Mouse (Mus musculus) left cerebral cortex, postnatal 36 days (tissue): ENCODE results near the gene Susd1. TPM values are rescaled to one million over a fixed set of nuclear protein-coding genes. Genes with fewer than 3 reads are reported as not detected.

Experiments
- DNase-seq, 2 experiments: peaks; one replicate each; pipeline ENCODE4 v3.0.0; 2021 to 2022; ENCODE audit warnings: low spot score in 2 of 2, mixed read lengths in 1 of 2
- intact Hi-C: fragments of 180-260 bp; cut with DNase I; formaldehyde crosslinking; loops from one replicate; pipeline ENCODE4 v1.15.1; 2025
- total RNA-seq, 2 experiments: library from RNA; stranded (reverse); gene quantifications; 2 replicates each; pipeline ENCODE4 v1.2.3; 2021

Gene Susd1
- total RNA-seq, 2 experiments from 2014 or later = 9.1 to 9.3 TPM

DNA sequence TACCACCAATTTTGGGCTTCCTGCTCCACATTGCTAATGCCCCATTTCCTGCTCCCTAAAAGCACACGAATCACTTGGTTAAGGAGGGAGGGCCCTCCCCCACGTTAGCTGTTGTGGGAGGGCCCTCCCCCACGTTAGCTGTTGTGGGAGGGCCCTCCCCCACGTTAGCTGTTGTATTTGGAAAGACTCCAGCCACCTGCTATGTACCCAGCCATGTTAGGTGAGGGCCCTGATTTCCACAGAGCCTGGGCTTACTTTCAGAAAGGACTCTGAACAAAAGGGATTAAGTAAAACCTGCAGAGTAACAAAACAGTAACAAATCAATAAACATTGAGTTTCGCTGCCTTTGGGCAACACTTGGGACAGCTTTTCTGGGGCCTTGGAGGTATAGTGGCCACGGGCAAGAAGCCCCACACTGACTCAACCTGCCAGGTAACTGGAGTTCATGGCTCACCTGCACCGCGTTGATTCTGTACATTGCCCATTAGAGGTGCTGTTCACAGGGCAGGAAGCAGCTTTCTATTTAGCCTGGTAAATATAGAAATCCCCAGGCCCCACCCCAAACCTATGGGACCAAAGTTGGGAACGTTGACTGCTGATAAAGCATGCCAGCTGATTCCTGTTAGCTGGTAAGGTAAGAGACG is 107.3 kb downstream of the Susd1 start:
- no peak for DNase-seq
- intact Hi-C loops = no loop called here

DNA sequence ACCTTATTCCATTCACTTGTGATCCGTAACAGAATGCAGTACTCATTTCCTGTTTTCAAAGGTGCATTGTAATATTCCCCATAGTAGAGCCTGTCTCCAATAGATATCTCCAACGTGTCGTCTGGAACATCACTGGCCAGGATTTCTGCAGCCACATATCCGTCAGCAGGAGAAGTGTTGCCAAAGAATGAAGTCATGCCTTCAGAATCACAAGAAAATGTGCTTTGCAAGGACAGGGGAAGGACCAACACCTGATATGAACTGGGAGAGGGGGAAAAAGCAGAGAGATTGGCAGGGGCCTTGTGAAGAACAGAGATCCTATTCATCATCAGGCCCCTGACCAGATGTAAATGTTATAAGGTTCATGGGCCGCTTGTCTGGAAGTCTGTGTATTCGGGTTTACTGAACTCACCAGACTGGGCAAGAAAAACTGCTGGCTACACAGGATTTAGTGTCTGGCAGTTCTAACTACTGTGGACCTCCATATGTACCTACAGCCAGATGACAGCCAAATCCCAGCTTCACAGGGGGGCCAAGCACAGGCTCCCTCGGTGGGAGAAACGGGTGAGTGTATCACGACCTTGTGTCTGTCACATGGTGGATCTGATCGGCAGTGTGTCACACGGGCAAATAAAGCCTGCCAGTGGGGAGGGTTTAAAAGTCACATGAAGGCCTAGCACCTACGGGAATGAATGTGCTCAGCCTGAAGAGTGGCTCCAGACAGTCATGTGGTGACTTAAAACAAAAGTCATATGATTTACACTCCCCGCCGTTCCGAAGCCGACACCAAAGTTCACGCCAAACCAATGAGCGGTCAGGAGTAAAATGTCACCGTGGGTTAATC is 108.8 kb downstream of the Susd1 start:
- no peak for DNase-seq
- intact Hi-C loops = no loop called here

DNA sequence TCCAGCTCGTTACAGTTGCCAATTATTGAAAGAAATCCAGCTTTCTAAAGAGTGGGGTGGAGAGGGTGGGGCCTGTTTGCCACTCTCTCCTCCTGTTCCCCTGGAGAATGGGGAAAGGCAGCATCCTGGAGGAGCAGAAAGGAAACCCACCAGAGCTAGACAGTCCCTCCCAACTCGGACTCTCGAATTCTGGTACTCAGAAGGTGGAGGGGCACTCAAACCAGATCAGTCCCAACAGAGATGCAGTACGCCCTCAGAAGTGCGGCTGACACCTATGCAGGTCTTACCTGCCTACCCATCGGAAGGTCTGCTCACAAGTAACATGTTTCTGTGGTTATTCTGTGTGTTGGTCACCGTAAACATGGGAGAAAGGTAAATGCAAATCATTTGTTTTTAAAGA is 109.6 kb downstream of the Susd1 start:
- no peak for DNase-seq
- intact Hi-C loops = no loop called here

GRCm38 (mm10) chr4:59327986-59328385 is 110.4 kb downstream of the Susd1 start:
- intact Hi-C loops = no loop called here
- DNase-seq = no peak

- DNase-seq = no peak
- intact Hi-C loops = no loop called here
These were observed 112.2 kb downstream of the Susd1 start for GRCm38 (mm10) chr4:59326031-59326760.

DNA sequence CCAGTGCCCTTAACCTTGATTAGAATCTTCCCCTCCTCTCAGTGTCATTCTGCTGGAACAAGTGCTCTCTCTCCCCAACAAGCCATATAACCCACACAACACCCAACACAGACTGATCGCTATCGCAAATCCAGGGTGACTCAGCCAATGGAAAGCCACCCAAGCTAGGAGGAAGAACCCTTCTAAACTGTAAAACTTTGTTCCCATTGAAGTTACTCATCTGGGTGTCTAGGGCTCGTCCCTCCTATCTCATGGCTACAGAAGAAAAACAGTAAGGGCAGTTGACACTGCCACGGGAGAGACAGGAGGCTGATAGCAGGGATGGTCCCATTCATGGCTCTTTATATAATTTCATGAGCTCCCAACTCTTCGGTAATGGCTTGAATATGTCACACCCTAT is 114.1 kb downstream of the Susd1 start:
- intact Hi-C loops = no loop called here
- no peak for DNase-seq

- DNase-seq = no peak
These were observed 115.2 kb downstream of the Susd1 start for GRCm38 (mm10) chr4:59323231-59323651.

GRCm38 (mm10) chr4:59322733-59323132 is 115.7 kb downstream of the Susd1 start:
- intact Hi-C loops = no loop called here
- no peak for DNase-seq

More at GRCm38 (mm10) chr4:59323231-59323651, 115.2 kb downstream of the Susd1 start:
- intact Hi-C loops = no loop called here

- intact Hi-C loops = no loop called here
- no peak for DNase-seq
These were observed 116.4 kb downstream of the Susd1 start for GRCm38 (mm10) chr4:59322056-59322455.

DNA sequence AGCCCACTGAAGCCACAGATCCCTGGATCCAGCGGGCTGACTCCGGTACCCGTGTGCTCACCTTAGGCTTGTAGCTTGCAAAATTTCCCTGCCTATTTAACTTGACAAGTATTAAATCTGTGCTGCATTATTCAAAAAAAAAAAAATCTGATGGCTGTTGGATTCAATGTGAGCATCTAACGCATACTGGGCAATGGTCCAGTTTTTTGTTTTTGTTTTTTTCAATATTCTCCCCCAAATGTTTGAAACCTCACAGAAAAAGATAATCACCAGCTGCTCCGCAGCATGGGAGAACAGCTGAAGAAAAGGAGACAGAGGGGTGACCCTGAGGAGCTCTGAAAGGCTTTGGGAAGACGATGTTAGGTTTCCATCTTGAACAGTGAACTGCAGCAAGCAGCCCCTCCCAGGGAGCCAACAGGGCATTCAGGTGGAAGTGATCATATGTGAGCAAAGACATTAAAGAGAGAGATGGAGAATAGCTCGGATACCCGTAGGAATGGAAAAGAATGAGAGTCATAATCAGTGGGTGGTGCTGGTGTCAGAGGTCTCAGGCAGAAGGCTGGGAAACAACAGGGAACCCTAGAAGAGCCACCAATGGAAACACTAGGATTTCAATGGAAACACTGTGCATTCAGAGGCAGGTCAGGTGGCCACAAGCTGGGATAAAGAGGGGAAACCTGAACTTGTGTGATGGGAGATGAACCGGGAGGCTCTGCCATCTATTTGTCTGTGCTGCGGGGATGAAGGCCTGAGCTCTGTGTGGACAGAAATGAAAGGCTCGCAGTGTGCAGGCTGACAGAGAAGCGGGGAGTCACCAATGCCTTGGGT is 117.0 kb downstream of the Susd1 start:
- no peak for DNase-seq
- intact Hi-C loops = no loop called here

DNA sequence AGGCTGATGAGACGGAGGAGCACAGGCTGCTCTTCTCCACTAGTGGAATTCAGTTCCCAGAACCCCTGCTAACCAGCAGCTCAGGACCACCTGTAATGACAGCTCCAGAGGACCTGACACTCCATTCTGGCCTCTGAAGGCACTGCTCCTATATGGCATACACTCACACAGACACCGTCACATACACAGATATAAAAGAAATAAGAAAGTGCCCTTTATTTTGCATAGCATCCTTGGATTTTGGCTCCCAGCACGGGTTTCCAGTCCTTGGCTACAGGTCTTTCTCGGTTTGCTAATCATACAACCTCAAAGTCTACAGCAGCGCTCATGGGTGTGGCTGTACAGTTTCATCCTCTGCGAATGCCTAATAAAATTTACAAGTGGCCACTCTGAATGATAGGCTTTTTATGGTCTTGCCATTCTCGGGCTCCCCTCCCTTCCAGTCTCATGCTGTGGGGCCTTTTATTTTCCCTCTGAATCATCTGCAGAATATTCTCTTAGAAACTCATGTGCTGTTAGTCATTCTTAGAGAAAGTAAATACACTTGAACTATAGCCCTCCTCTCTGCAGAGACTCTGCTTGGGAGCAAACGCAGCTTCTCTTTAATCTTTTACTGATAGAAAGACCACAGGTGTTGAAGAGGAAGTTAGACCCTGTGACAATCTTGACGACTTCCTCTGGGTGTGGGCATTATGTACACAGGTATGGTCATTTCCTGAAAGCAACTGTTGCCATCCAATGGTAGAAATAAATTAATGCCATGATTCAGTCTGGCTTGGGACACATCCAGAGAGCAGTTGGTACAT is 119.1 kb downstream of the Susd1 start:
- intact Hi-C loops = no loop called here
- DNase-seq = no peak

GRCm38 (mm10) chr4:59318602-59319001 is 119.8 kb downstream of the Susd1 start:
- no peak for DNase-seq
- intact Hi-C loops = no loop called here

DNA sequence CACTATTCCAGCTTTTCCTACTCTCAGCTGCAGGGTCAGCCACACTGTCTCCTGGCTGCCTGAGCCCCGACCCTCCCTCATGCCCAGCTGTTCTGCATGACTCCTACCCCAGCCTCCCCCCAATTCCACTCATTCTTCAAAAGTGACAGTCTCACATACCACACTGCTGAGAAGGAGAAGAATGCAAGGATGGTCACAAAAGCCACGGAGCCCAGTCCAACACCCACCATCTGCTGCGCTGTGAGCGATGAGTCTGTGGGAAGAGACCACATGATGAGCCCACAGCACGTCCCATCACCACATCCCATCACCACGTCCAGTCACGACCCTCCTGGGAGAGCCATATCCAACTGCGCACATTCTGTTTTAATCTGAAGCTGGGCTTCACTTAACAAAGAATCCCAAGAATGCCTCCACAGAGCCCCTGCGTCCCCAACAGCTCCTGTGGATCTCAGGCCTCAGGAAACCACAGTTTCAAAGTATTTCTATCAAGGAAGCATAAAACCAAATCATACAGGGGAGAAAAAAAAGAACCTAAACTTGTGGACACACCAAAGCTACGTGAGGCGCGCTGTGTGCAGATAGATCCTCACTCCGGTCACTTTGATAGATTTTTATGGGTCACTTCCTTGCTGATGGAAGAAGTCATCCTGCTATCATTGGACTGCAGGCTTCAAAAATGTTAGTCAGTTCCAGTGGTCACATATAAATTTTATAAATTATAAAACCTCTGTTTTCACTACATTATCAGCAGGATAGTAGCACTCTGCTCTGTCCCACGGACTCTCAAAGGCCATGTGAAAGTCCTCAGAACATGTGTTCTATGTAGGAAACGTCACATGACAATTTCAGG is 122.7 kb downstream of the Susd1 start:
- intact Hi-C loops = no loop called here
- DNase-seq = no peak

GRCm38 (mm10) chr4:59314939-59315552 is 123.4 kb downstream of the Susd1 start:
- intact Hi-C loops = no loop called here
- no peak for DNase-seq

- intact Hi-C loops = no loop called here
- DNase-seq = no peak
These were observed 125.5 kb downstream of the Susd1 start for GRCm38 (mm10) chr4:59312945-59313344.

DNA sequence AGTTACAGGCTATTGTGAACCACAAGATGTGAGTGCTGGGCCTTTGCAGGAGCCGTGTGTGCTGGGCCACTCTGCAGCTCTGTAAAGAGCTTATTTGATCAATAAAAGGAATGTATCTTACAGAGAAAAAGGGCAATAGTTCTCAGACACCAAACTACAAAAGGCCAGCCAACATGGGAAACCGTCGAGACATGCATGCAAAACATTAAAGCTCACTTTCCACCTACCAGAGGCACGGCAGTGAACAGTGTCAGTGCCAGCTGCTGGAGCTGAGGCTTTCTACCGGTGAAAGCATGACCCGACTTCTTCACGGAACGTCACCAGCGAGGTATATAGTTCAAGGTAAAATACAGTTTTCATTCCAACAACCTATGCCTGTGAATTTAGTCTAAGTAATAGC is 127.8 kb downstream of the Susd1 start:
- intact Hi-C loops = no loop called here
- DNase-seq = no peak

GRCm38 (mm10) chr4:59307841-59308589 is 130.4 kb downstream of the Susd1 start:
- no peak for DNase-seq
- intact Hi-C loops = no loop called here
